Mouse (Mus musculus) hindlimb bud, embryonic 11.5 days (tissue): ENCODE measurements at regions not wholly inside any gene's neighbourhood (a gene's known extent, or its start where the extent isn't known, plus 50 kb on each side); places are given as distances from the start of the nearest gene placed in this dataset.
A peak's percentile ranks its signal among the peaks of the same experiment; 100 is the strongest.

Experiments used
- DNase-seq: peaks from one replicate; pipeline ENCODE4 v3.0.0-alpha.2; 2012; ENCODE audit warnings: low read depth, low spot score; ENCODE audit errors: extremely low spot score

DNA sequence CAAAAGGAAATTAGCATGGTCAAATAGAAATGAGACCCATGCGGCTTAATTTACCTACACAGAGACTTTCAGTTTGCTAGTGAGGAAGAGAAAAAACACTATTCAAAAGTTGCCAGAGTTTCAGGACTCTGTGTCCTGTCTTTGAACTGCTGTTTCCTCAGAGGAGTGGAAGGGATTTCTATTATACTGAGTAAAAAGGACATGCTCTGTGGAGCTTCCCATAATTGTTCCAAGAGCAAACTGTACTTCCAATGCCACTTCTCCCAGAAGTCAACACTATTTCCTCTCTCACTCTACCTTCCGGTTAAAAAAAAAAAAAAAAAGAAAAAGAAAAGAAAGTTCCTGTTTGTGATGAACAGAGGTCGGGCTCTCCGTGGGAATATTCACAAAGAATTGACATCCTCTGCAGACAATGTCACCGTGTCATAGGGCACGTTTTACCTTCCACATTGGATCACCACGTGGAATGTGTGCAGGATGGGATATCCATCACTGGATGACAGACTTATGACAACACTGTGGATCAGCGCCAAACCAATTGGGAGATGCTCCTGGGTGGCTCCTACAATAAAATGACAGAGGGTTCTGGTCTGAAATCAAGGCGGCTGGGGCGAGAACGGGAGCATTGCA lies 377.5 kb downstream of the Gja1 start:
- DNase-seq: no peak

- no peak for DNase-seq
Observed at GRCm38 (mm10) chr10:56770629-56771028, 393.5 kb downstream of the Gja1 start.

DNA sequence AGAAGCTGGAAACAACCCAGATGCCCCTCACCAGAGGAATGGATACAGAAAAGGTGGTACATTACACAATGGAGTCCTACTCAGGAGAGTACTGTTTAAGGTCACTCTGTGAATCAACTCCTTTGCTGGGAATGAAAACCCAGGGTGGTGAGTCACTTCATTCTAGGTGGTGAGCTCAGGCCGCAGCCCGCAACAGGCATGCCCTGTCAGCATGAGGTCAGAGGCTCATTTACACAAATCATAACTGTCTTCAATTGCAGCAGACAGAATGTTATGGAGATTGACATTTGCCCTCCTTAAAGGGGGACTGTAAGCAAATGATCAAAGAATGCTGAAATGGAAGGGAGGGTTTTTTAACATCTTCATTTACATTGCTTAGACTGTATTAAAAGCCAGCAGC lies 405.1 kb downstream of the Gja1 start:
- no peak for DNase-seq

- DNase-seq: no peak
Observed at GRCm38 (mm10) chr10:56783941-56784340, 406.8 kb downstream of the Gja1 start.

GRCm38 (mm10) chr10:56788081-56788480 lies 411.0 kb downstream of the Gja1 start:
- no peak for DNase-seq

GRCm38 (mm10) chr10:56793074-56793473 lies 415.9 kb downstream of the Gja1 start:
- DNase-seq: no peak

- DNase-seq: no peak
Observed at GRCm38 (mm10) chr10:56795396-56795795, 418.3 kb downstream of the Gja1 start.

DNA sequence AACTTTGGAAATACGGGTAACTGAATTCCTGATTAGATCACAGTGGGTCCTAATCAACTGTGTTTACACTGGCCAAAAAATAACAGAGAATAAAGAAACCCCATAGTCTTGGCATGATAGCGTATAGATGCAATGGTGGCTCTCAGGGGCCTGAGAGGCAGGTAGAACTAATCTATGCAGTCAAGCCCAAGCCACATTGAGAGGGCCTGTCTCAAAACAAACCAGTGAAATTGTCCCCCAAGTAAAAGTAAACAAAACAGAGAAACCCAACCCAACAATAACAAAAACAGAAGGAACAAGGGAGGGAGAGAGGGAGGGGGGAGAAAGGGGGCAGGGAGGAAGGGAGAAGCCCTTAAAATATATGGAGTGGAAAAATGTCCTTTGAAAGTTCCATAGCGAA lies 422.2 kb downstream of the Gja1 start:
- no peak for DNase-seq

- DNase-seq: no peak
Observed at GRCm38 (mm10) chr10:56799745-56800144, 422.6 kb downstream of the Gja1 start.

- no peak for DNase-seq
Observed at GRCm38 (mm10) chr10:56809006-56809405, 431.9 kb downstream of the Gja1 start.

DNA sequence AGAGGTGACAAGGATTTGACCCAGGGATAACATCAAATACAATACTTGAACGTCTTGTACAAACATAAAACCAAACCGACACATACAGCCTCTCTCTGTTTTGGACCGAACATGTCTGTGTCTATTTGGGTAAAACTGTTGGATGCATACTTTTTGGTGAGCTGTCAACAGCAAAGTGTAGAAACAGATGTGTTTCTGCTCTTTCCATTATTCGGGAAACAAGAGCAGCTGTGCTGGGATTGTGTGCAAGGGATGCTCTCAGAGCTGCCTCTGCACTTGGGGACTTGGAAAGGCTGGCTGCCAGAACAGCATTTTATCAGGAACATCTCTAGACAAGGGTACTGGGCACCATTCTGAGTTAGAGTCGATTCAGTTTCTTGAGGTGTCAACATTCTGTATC lies 445.0 kb downstream of the Gja1 start:
- DNase-seq: no peak

- DNase-seq: no peak
Observed at GRCm38 (mm10) chr10:56831331-56831730, 454.2 kb downstream of the Gja1 start.

- no peak for DNase-seq
Observed at GRCm38 (mm10) chr10:56831966-56832365, 454.8 kb downstream of the Gja1 start.

GRCm38 (mm10) chr10:56836130-56836529 lies 459.0 kb downstream of the Gja1 start:
- no peak for DNase-seq

DNA sequence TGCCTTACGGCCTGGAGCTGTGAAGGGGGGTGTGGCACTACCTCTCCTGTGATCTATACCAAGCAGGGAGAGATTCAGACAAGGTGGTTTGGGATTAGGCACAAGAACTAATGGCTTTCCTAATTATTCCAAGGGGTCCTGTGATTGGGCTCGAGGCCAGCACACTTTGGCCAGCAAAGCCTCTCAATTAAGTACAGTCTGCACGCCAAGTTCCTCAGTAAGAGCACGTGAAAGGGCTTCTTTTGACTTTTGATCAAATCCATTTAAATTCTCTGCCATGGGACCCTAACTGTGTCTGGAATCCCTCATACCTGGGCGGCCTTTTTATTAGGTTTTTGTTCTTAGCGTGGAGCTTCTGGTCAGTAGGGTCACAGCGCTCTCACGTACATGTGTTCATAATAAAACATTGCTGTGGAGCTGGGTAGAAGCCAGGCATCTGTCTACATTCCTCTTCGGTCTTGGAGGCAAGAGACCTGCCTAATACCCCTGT lies 461.9 kb downstream of the Gja1 start:
- DNase-seq: peak; percentile 77

GRCm38 (mm10) chr10:56839545-56839944 lies 462.4 kb downstream of the Gja1 start:
- DNase-seq: no peak

DNA sequence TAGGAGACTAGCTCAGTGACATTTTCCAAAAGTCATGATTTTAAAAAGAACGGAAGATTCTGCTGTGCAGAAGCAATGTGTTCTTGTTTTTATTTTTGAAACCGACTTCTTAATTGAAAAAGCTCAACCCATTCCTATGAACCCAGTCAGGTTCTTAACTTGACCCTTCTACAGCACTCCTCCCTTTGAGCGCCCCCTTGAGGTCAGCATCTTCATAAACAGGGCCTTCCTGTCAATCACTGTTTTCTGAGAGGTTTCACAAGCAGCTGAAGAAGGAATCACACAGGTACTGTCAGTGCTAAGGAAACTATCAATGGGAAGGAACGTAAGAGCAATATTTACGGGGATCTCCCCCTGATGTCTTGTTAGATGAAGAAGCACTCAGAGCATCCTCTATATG lies 463.6 kb downstream of the Gja1 start:
- no peak for DNase-seq

DNA sequence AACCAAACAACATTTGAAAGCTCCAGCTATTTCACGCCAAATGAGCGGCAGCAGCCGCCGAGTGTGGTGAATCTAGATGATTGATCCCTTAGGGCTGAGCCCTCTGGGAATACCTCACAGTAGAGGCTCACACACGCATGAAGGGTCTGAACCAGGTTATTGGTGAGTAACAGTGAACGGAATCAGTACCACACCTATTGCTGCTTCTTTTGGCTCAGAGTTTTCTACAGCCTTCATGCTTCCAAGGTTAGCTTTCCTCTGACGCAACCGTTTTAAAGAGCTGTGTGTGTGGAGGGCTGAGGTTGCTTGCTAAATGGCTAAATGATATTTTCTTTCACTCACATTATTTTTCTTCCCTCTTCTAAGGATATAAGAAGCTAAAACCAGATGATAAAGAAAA lies 464.4 kb downstream of the Gja1 start:
- DNase-seq: no peak

DNA sequence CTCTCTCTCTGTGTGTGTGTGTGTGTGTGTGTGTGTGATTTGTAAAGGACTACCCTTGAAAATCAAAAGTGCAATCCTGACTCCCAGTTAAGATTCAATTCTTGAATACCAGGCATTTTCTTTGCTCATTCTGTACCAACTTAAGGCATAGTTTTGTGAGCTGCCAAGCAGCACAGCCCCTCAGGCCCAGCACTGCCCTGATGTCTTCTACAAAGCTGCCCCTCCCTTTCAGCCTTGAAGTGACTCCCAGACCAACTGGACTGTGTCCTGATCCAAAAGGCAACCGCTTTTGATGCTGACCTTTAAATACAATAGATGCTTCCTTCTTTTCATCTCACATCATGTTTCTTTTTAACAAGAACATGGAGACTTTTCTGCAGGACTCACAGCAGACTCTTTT lies 464.8 kb downstream of the Gja1 start:
- DNase-seq: no peak

- DNase-seq: no peak
Observed at GRCm38 (mm10) chr10:56852484-56852883, 475.4 kb downstream of the Gja1 start.

GRCm38 (mm10) chr10:56856186-56856585 lies 479.1 kb downstream of the Gja1 start:
- DNase-seq: no peak

DNA sequence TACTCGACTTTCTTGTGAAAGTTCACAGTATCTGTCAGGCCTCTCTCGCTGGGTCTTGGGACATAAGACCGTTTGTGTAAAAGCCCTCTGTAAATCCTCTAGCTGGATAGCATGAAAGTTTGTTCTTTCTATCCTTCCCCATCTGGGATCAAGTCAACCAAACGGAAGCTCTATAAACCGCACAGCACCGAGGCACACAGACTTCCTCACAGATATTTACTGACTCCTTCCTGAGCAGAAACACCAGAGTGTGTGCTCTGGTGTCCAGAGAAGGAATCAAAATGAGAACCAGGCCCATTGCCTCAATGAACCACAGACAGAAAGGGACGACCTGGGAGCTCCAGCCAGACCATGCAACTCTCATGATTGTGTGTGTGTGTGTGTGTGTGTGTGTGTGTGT lies 502.6 kb downstream of the Gja1 start:
- DNase-seq: no peak

DNA sequence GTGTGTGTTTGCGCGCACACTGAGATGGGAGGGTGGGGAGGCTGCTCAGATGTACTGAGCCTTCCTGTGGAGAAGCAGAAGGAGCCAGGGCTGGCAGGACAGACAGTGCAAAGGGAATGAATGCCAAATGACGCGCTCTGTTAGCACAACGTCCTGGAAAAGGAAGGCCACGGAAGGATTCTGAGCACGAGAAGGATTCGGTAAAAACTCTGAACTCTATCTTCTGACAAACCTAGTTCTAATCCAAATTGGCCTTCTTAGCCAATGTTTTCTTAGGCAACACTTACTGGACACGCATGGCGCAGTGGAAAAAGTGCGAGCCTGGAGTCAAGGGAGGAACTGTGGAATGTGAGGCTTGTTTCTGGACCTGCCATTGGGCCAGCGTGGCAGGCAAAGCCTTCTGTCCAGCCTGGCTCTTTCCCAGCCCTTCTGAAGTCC lies 503.0 kb downstream of the Gja1 start:
- DNase-seq: no peak
